Mouse (Mus musculus) embryonic fibroblast, embryonic 13.5 days (primary cell): ENCODE results near the gene Olfr9.
"Not testable (repeated sequence)": the region's sequence is repeated elsewhere in the genome, so short reads cannot be mapped to it uniquely, and the experiment has no call there.

Experiments
- CTCF ChIP-seq: IDR thresholded peaks from 2 replicates; pipeline ENCODE4 v1.5.1; 2011; ENCODE audit warnings: mild to moderate bottlenecking, control low read depth, low read length, moderate library complexity, borderline replicate concordance; ENCODE audit not compliant: insufficient read depth
- POLR2A ChIP-seq: IDR thresholded peaks from 2 replicates; pipeline ENCODE4 v1.6.1; 2011; ENCODE audit warnings: low read depth, mild to moderate bottlenecking, control low read depth, low read length, moderate library complexity

- TF ChIP-seq POLR2A, CTCF: not testable (repeated sequence)
These were observed 1.1 kb downstream of the Olfr9 start for GRCm38 (mm10) chr10:128990129-128990850.
